Mouse (Mus musculus) stomach, postnatal 0 days (tissue): ENCODE data around the gene Prrg2.

Source experiments
- CTCF ChIP-seq: IDR thresholded peaks from 2 replicates; pipeline ENCODE4 v1.5.1; 2016; ENCODE audit warnings: antibody characterized with exemption, low read depth, mild to moderate bottlenecking, moderate library complexity
- EP300 ChIP-seq: optimal IDR thresholded peaks from 2 replicates; pipeline ENCODE3; 2016; ENCODE audit warnings: antibody characterized with exemption

DNA sequence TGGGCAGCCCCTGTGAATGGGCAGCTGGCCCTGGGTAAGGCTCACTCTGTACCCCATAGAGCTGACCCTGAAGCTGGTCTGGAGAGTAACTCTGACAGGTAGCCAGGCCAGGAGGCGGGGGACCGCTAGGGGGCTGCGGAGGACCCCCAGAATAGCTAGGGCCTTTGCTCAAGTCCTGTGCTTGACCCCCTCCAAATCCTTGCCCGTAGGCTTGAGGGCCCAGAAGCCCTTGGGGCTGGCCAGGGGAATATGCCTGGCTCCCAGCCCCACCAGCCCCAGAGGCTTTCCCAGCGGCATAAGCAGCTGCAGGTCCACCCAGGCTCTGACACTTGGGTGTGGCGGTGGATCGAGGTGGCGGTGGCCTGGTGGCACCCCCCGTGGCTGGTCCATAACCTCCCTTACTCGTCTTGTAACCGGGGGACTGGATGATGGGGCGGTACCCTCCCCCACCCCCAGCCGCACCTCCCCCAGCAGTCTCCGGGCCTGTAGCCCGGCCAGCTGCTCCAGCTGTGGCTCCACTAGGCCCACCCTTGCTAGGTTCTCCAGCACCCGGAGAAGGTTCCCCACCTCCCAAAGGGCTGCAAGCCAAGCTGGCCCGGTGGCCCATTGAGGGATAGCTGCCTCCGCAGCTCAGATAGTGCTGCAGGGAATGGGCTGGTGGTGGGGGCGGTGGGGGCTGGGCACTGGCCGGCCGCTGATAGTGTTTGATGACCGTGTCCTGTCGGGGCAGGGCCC, 13.4 kb downstream of the Prrg2 start:
- TF ChIP-seq CTCF (no peak), EP300 (no peak)
